Mouse (Mus musculus) small intestine, adult 2 months (tissue): ENCODE results near the gene Ptpro.
A peak's percentile ranks its signal among the peaks of the same experiment; 100 is the strongest.

ENCODE experiments used
- CTCF ChIP-seq: fragments of 200-500 bp; IDR thresholded peaks from 2 replicates; pipeline ENCODE4 v1.5.1; 2012; ENCODE audit warnings: low read depth, mild to moderate bottlenecking, control low read depth, inconsistent platforms, low read length, moderate library complexity, mixed read lengths; ENCODE audit not compliant: insufficient replicate concordance, insufficient read length; ENCODE audit errors: extremely low read depth
- POLR2A ChIP-seq: fragments of 200-500 bp; IDR thresholded peaks from 2 replicates; pipeline ENCODE4 v1.6.1; 2012; ENCODE audit warnings: low read depth, mild to moderate bottlenecking, control low read depth, inconsistent platforms, low read length, moderate library complexity

GRCm38 (mm10) chr6:137414531-137415405, 162.6 kb downstream of the Ptpro start:
- TF ChIP-seq CTCF (peak; percentile 84; the same call in 1 of the 2 replicates), POLR2A (no peak)
